Mouse (Mus musculus) liver, adult (tissue): ENCODE measurements around the gene 6430548M08Rik.

Source experiments
- GATA4 ChIP-seq: IDR thresholded peaks from 2 replicates; pipeline ENCODE4 v1.6.1; 2014; ENCODE audit warnings: mild to moderate bottlenecking, low read length; ENCODE audit not compliant: insufficient replicate concordance

6430548M08Rik gene

DNA sequence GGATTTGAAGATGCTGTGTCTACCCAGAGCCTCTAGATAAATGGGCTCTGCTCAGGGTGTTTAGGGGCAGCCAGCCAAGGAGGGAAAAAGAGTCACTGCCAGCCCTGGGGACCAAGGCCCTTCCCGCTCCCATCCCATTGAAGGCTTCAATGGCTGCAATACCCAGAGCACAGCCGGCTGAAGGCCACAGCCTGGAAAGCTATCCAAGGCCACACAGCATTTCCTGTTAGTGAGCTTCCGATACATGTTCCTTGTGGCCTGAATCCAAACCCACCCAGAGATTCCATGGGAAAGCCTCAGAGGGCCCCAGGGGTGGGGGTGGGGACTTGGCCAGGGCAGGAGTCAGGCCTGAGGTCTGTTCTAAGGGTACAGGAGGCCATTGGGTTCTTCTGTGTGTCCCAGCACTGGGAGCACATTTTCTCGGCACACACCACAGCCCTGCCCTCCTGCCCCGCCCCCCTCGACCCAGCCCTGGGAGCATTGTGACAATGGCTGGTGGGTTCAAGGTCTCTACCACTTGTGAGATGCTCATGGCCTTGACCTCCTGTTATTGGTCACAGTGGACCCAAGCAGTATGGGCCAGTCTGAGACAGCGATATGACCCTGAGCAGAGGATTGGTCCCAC lies 90.9 kb downstream of the 6430548M08Rik start:
- TF ChIP-seq GATA4 = peak; percentile 67; the same call in 1 of the 2 replicates

DNA sequence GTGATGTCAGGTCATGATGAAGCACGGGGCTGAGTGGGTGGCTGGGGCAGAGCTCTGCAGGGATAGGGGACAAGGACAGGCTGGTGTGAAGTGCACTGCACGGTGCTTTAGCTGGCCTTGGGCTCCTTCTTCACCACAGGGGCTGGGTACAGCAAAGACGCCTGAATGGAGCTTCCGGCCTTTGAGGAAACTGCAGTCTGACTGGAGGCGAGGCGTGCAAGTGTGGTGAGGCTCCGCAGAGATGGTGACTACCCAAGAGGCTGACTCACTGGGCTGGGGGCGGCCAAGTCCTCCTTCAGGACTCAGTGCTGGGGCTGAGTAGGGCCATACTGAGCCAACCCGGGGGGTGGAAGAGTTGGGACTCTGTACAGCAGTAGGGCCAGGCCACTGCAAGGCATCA lies 92.0 kb downstream of the 6430548M08Rik start:
- TF ChIP-seq GATA4 = no peak

DNA sequence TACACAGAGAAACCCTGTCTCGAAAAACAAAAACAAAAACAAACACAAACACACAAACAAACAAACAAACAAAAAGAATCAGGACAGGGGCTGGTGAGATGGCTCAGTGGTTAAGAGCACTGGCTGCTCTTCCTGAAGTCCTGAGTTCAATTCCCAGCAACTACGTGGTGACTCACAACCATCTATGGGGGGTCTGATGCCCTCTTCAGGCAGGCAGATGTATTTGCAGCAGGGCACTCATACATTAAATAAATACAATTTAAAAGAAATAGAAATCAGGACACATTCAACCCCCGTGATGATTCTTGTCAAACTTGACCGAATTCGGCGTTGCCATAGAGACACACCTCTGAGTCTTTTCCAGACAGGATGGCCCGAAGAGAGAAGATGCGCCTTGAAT lies 93.4 kb downstream of the 6430548M08Rik start:
- no peak for TF ChIP-seq GATA4

DNA sequence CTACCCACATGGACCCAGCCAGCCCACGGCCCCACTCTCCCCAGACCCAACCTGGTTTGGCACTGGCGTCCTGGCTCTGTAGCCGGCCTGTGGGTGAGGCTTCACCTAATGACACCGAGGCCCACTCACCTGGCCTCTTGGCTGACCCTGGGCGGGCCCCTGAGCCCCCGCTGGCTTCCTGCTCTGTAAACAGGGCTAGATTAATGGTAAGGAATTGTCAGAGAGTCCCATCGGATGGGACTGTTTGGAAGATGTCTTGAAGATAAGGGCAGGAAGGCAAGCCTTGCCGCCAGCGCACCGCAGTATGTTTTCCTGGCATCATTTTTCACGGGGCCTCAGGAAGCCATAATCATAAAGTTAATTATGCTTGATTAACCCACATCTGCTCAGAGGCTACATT lies 94.2 kb downstream of the 6430548M08Rik start:
- TF ChIP-seq GATA4 = no peak

DNA sequence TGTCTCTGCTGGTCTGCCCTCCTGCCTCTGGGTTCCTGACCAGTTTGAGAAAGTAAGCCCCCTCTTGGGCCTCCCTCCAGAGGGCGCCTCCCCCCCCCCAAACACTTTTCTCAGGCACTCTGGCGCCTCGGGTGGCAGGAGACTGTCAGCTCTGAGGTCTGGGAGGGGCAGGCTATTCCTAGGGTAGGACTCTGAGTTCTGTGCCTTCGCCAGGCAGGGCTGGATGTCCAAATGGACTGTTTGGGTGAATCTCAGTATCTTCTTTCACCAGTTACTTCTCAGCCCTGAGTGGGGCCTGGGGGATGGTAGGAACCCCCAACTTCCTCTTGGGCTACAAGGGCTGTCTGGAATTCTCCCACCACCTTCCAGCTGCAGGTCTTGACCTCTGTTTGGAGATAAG lies 97.4 kb downstream of the 6430548M08Rik start:
- no peak for TF ChIP-seq GATA4

DNA sequence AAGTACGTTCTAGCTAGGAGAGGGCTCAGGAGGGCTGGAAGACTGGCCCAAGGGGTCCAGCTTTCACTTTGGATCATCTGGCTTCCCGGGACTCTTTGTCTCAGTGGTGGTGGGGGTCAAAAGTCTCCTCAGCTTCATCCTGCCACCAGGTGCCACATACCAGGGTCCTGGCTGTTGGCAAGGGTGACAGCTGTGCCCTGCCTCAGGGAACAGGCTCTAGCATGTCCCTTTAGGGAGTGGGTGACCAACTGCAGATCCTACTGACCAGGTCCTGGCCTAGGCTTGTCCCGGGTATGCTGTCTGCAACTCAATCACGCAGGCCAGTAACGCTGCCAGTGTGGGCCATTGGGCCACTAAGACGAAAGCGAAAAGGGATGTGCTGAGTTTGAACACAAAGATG lies 98.6 kb downstream of the 6430548M08Rik start:
- no peak for TF ChIP-seq GATA4

DNA sequence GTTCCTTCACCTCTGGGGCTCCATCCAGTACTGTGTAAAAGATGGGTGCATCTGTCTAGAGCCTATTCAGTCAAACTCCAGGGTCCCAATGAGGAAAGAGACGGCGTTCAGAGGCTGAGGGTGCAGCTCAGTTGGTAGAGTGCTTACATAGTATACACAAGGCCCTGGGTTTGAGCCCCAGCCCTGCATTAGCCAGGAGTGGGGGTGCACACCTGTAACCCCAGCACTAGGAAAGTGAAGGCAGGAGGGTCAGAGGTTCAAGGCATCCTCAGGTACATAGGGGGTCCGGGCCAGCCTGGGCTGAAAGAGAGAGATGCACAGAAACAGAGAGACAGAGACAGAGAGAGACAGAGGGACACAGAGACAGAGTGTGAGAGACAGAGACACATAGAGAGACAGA lies 99.3 kb downstream of the 6430548M08Rik start:
- TF ChIP-seq GATA4 = no peak

DNA sequence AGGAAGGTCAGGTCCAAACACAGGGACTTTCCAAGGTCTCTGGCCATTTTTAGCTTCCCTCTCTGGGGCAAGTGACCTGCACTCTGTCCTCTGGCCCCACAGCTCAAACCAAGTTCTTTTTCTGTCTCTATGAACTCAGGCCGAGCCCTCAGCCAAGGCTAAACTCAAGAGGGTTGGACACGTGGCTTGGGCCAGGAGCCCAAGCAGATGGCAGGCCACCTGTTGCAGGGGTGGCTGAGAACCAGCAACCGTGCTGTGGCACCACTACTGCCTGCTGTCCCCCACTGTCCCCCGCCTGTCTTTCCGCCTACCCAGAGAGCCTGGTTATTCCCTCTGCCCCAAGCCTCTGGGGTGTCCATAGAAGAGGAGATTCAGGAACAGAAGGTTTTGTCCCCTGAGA lies 100.0 kb downstream of the 6430548M08Rik start:
- no peak for TF ChIP-seq GATA4
